Mouse (Mus musculus) limb, embryonic 13.5 days (tissue): Measurements from ENCODE around the gene Foxj3. TPM values are rescaled to one million over a fixed set of nuclear protein-coding genes. Genes with fewer than 3 reads are reported as not detected.

ENCODE experiments used
- ATAC-seq: fragments of 200-750 bp; cut with Nextera tagmentation; 2 replicates; pipeline ENCODE4 v1.8.0; 2017; ENCODE audit warnings: low read depth, moderate number of reproducible peaks, moderate TSS enrichment; ENCODE audit not compliant: low FRiP score
- H3K27ac ChIP-seq: fragments of 300-500 bp; sonication (generic); 2 replicates; pipeline ENCODE4 v1.5.1; 2015; ENCODE audit warnings: inconsistent platforms, mild to moderate bottlenecking, moderate library complexity
- H3K27me3 ChIP-seq: fragments of 300-500 bp; sonication (generic); 2 replicates; pipeline ENCODE4 v1.6.1; 2015; ENCODE audit warnings: mild to moderate bottlenecking, inconsistent platforms
- H3K36me3 ChIP-seq: fragments of 300-500 bp; sonication (generic); 2 replicates; pipeline ENCODE4 v1.6.1; 2015; ENCODE audit warnings: inconsistent platforms, mild to moderate bottlenecking, moderate library complexity
- H3K4me1 ChIP-seq: fragments of 300-500 bp; sonication (generic); 2 replicates; pipeline ENCODE4 v1.6.1; 2015; ENCODE audit warnings: inconsistent platforms
- H3K4me2 ChIP-seq: fragments of 300-500 bp; sonication (generic); replicated peaks from 2 replicates; pipeline ENCODE4 v1.6.1; 2015; ENCODE audit warnings: inconsistent platforms, mild to moderate bottlenecking, moderate library complexity
- H3K4me3 ChIP-seq: fragments of 300-500 bp; sonication (generic); 2 replicates; pipeline ENCODE4 v1.5.1; 2015; ENCODE audit warnings: moderate library complexity, mild to moderate bottlenecking, inconsistent platforms
- H3K9ac ChIP-seq: fragments of 300-500 bp; sonication (generic); 2 replicates; pipeline ENCODE4 v1.6.1; 2015; ENCODE audit warnings: mild to moderate bottlenecking, inconsistent platforms
- H3K9me3 ChIP-seq: fragments of 300-500 bp; sonication (generic); 2 replicates; pipeline ENCODE4 v1.6.1; 2016; ENCODE audit warnings: inconsistent platforms
- WGBS: fragments of 180-500 bp; shearing (Covaris S2); methylation state at CpG from one replicate; pipeline ENCODE4 v1.1.7; 2015; 5-methylcytosine and 5-hydroxymethylcytosine counted together
- polyA plus RNA-seq: library from polyadenylated mRNA; unstranded; fragments of >200 nt; fragmentation: Nextera tagmentation; extraction: Ambion mirVana; gene quantifications from 2 replicates; pipeline ENCODE4 v1.2.1, GENCODE M21; 2015

Gene Foxj3
- polyA plus RNA-seq, 1 experiment from 2014 or later = 26.9 TPM

GRCm38 (mm10) chr4:119575459-119575858 is 38.7 kb downstream of the Foxj3 start:
- Histone ChIP-seq H3K4me3 (no peak overlapping the region), H3K9ac (no peak overlapping the region), H3K27me3 (no peaks in the 10 kb centered on the region), H3K36me3 (peaks cover 26% of the 10 kb centered on the region), H3K4me1 (no peaks in the 10 kb centered on the region), H3K4me2 (no peak overlapping the region), H3K27ac (no peak overlapping the region), H3K9me3 (no peaks in the 10 kb centered on the region)
- no peak for ATAC-seq
- 93% methylated on average over 3 of the region's 3 CpGs for WGBS

- no peaks in the 10 kb centered on the region for H3K27me3 ChIP-seq
- H3K27ac ChIP-seq = no peak overlapping the region
- H3K9me3 ChIP-seq = no peaks in the 10 kb centered on the region
- ATAC-seq = no peak
- WGBS = 87% methylated on average over 2 of the region's 2 CpGs
- H3K9ac ChIP-seq = no peak overlapping the region
- peaks cover 24% of the 10 kb centered on the region for H3K36me3 ChIP-seq
- H3K4me3 ChIP-seq = no peak overlapping the region
- H3K4me2 ChIP-seq = no peak overlapping the region
- H3K4me1 ChIP-seq = no peaks in the 10 kb centered on the region
Observed at GRCm38 (mm10) chr4:119588037-119588436, 51.2 kb downstream of the Foxj3 start.

- WGBS = 83% methylated on average over 2 of the region's 2 CpGs
- ATAC-seq = no peak
- H3K9me3 ChIP-seq = no peaks in the 10 kb centered on the region
- no peaks in the 10 kb centered on the region for H3K27me3 ChIP-seq
- no peak overlapping the region for H3K4me2 ChIP-seq
- no peaks in the 10 kb centered on the region for H3K4me1 ChIP-seq
- no peak overlapping the region for H3K4me3 ChIP-seq
- H3K27ac ChIP-seq = no peak overlapping the region
- peaks cover 24% of the 10 kb centered on the region for H3K36me3 ChIP-seq
- no peak overlapping the region for H3K9ac ChIP-seq
Observed at GRCm38 (mm10) chr4:119589423-119589822, 52.6 kb downstream of the Foxj3 start.

GRCm38 (mm10) chr4:119590027-119590426 is 53.2 kb downstream of the Foxj3 start:
- ATAC-seq = no peak

GRCm38 (mm10) chr4:119592479-119592878 is 55.7 kb downstream of the Foxj3 start:
- no peak overlapping the region for H3K27ac ChIP-seq
- 81% methylated on average over 3 of the region's 3 CpGs for WGBS
- H3K4me3 ChIP-seq = no peak overlapping the region
- H3K4me1 ChIP-seq = no peaks in the 10 kb centered on the region
- no peaks in the 10 kb centered on the region for H3K27me3 ChIP-seq
- H3K9me3 ChIP-seq = no peaks in the 10 kb centered on the region
- H3K4me2 ChIP-seq = no peak overlapping the region
- H3K9ac ChIP-seq = no peak overlapping the region
- no peak for ATAC-seq
- H3K36me3 ChIP-seq = peaks cover 6% of the 10 kb centered on the region

More at GRCm38 (mm10) chr4:119590027-119590426, 53.2 kb downstream of the Foxj3 start:
- H3K27me3 ChIP-seq = no peaks in the 10 kb centered on the region
- no peaks in the 10 kb centered on the region for H3K9me3 ChIP-seq
- H3K36me3 ChIP-seq = peaks cover 24% of the 10 kb centered on the region
- WGBS = 90% methylated on average over 1 of the region's 1 CpGs
- no peak overlapping the region for H3K4me3 ChIP-seq
- no peak overlapping the region for H3K9ac ChIP-seq
- H3K27ac ChIP-seq = no peak overlapping the region
- H3K4me2 ChIP-seq = no peak overlapping the region
- H3K4me1 ChIP-seq = no peaks in the 10 kb centered on the region

- Histone ChIP-seq H3K27me3 (no peaks in the 10 kb centered on the region), H3K36me3 (no peaks in the 10 kb centered on the region), H3K4me1 (no peaks in the 10 kb centered on the region), H3K9me3 (no peaks in the 10 kb centered on the region), H3K27ac (no peak overlapping the region), H3K9ac (no peak overlapping the region), H3K4me3 (no peak overlapping the region), H3K4me2 (no peak overlapping the region)
- ATAC-seq = no peak
- WGBS = 84% methylated on average over 14 of the region's 14 CpGs
Observed at GRCm38 (mm10) chr4:119594331-119594730, 57.5 kb downstream of the Foxj3 start.

GRCm38 (mm10) chr4:119599605-119600004 is 62.8 kb downstream of the Foxj3 start:
- 68% methylated on average over 1 of the region's 1 CpGs for WGBS
- Histone ChIP-seq H3K4me1 (no peaks in the 10 kb centered on the region), H3K27me3 (no peaks in the 10 kb centered on the region), H3K27ac (no peak overlapping the region), H3K9ac (no peak overlapping the region), H3K9me3 (no peaks in the 10 kb centered on the region), H3K4me2 (no peak overlapping the region), H3K36me3 (peaks cover 11% of the 10 kb centered on the region), H3K4me3 (no peak overlapping the region)
- ATAC-seq = no peak

GRCm38 (mm10) chr4:119609488-119609887 is 72.7 kb downstream of the Foxj3 start:
- no peak overlapping the region for H3K9ac ChIP-seq
- ATAC-seq = no peak
- H3K27ac ChIP-seq = no peak overlapping the region
- no peak overlapping the region for H3K4me2 ChIP-seq
- no peaks in the 10 kb centered on the region for H3K4me1 ChIP-seq
- no peak overlapping the region for H3K4me3 ChIP-seq
- WGBS = 96% methylated on average over 1 of the region's 1 CpGs
- H3K36me3 ChIP-seq = peaks cover 25% of the 10 kb centered on the region
- H3K27me3 ChIP-seq = no peaks in the 10 kb centered on the region
- H3K9me3 ChIP-seq = no peaks in the 10 kb centered on the region; the same call in 1 of the 2 replicates

GRCm38 (mm10) chr4:119614078-119614477 is 77.3 kb downstream of the Foxj3 start:
- no peak for ATAC-seq
- Histone ChIP-seq H3K36me3 (0 out of 2 replicates have a peak, but pooled peaks cover 5% of the 10 kb centered on the region), H3K9me3 (no peaks in the 10 kb centered on the region), H3K9ac (no peak overlapping the region), H3K4me1 (peaks cover 9% of the 10 kb centered on the region), H3K27me3 (no peaks in the 10 kb centered on the region), H3K4me3 (no peak overlapping the region), H3K4me2 (no peak overlapping the region), H3K27ac (no peak overlapping the region)
- WGBS = 77% methylated on average over 1 of the region's 1 CpGs

GRCm38 (mm10) chr4:119614724-119615123 is 77.9 kb downstream of the Foxj3 start:
- Histone ChIP-seq H3K4me2 (no peak overlapping the region), H3K4me3 (no peak overlapping the region), H3K9me3 (no peaks in the 10 kb centered on the region), H3K27ac (no peak overlapping the region), H3K27me3 (no peaks in the 10 kb centered on the region), H3K9ac (no peak overlapping the region), H3K4me1 (peaks cover 11% of the 10 kb centered on the region), H3K36me3 (peaks cover 9% of the 10 kb centered on the region)
- ATAC-seq = no peak
- WGBS = 80% methylated on average over 4 of the region's 4 CpGs

- H3K4me2 ChIP-seq = no peak overlapping the region
- no peaks in the 10 kb centered on the region for H3K4me1 ChIP-seq
- 84% methylated on average over 7 of the region's 7 CpGs for WGBS
- H3K9me3 ChIP-seq = no peaks in the 10 kb centered on the region
- no peak overlapping the region for H3K9ac ChIP-seq
- ATAC-seq = no peak
- peaks cover 77% of the 10 kb centered on the region for H3K36me3 ChIP-seq
- H3K4me3 ChIP-seq = no peak overlapping the region
- no peak overlapping the region for H3K27ac ChIP-seq
- H3K27me3 ChIP-seq = no peaks in the 10 kb centered on the region
Observed at GRCm38 (mm10) chr4:119626081-119626645, 89.4 kb downstream of the Foxj3 start.

- no peaks in the 10 kb centered on the region for H3K27me3 ChIP-seq
- H3K4me2 ChIP-seq = no peak overlapping the region
- H3K4me1 ChIP-seq = no peaks in the 10 kb centered on the region
- no peak overlapping the region for H3K4me3 ChIP-seq
- ATAC-seq = no peak
- H3K27ac ChIP-seq = no peak overlapping the region
- peaks cover 73% of the 10 kb centered on the region for H3K36me3 ChIP-seq
- no peaks in the 10 kb centered on the region for H3K9me3 ChIP-seq
- H3K9ac ChIP-seq = no peak overlapping the region
- 89% methylated on average over 3 of the region's 3 CpGs for WGBS
Observed at GRCm38 (mm10) chr4:119626876-119627275, 90.1 kb downstream of the Foxj3 start.

- Histone ChIP-seq H3K9me3 (no peaks in the 10 kb centered on the region), H3K4me3 (no peak overlapping the region), H3K4me2 (no peak overlapping the region), H3K9ac (no peak overlapping the region), H3K27me3 (no peaks in the 10 kb centered on the region), H3K4me1 (no peaks in the 10 kb centered on the region), H3K36me3 (peaks cover 70% of the 10 kb centered on the region), H3K27ac (no peak overlapping the region)
- 84% methylated on average over 4 of the region's 4 CpGs for WGBS
- no peak for ATAC-seq
Observed at GRCm38 (mm10) chr4:119627317-119627716, 90.5 kb downstream of the Foxj3 start.
